Mouse (Mus musculus): ENCODE results near the gene Triap1. TPM values are rescaled to one million over a fixed set of nuclear protein-coding genes. Genes with fewer than 3 reads are reported as not detected.
A peak's percentile ranks its signal among the peaks of the same experiment; 100 is the strongest.
"Not testable (repeated sequence)": the region's sequence is repeated elsewhere in the genome, so short reads cannot be mapped to it uniquely, and the experiment has no call there.

Gene Triap1
- 18.7 and 19.6 TPM in 2 replicates for total RNA-seq (2017)

GRCm38 (mm10) chr5:115340577-115341313 is at the start of gene Triap1, which contains the start of gene Gatc:
Gene Triap1 (plus strand): TSS chr5:115341225.
Gene Gatc (minus strand): TSS chr5:115341178.
- peak; percentile 87 for ATAC-seq (replicated peaks; ENCODE audit: low read depth, poor library complexity, severe bottlenecking)

GRCm38 (mm10) chr5:115294173-115294572 is 46.9 kb upstream of the Triap1 start:
- ATAC-seq (replicated peaks; ENCODE audit: low read depth, poor library complexity, severe bottlenecking) = no peak

- ATAC-seq (replicated peaks; ENCODE audit: low read depth, poor library complexity, severe bottlenecking) = no peak
Observed at GRCm38 (mm10) chr5:115296347-115296746, 44.7 kb upstream of the Triap1 start.

- ATAC-seq (replicated peaks; ENCODE audit: low read depth, poor library complexity, severe bottlenecking) = peak; percentile 10; the same call in 1 of the 2 replicates
Observed at GRCm38 (mm10) chr5:115300035-115300744, 40.8 kb upstream of the Triap1 start.

GRCm38 (mm10) chr5:115300792-115301614 is 40.0 kb upstream of the Triap1 start, which contains the start of gene Dynll1:
Gene Dynll1 (minus strand): TSS chr5:115300999.
- peak; percentile 96 for ATAC-seq (replicated peaks; ENCODE audit: low read depth, poor library complexity, severe bottlenecking)

GRCm38 (mm10) chr5:115301615-115302014 is 39.4 kb upstream of the Triap1 start:
- no peak for ATAC-seq (replicated peaks; ENCODE audit: low read depth, poor library complexity, severe bottlenecking)

GRCm38 (mm10) chr5:115302190-115302589 is 38.8 kb upstream of the Triap1 start:
- ATAC-seq (replicated peaks; ENCODE audit: low read depth, poor library complexity, severe bottlenecking) = not testable (repeated sequence)

GRCm38 (mm10) chr5:115312354-115312753 is 28.7 kb upstream of the Triap1 start:
- no peak; the same call in 1 of the 2 replicates for ATAC-seq (replicated peaks; ENCODE audit: low read depth, poor library complexity, severe bottlenecking)

GRCm38 (mm10) chr5:115312816-115313667 is 28.0 kb upstream of the Triap1 start:
- ATAC-seq (replicated peaks; ENCODE audit: low read depth, poor library complexity, severe bottlenecking) = peak; percentile 93

GRCm38 (mm10) chr5:115313668-115313943 is 27.4 kb upstream of the Triap1 start:
- no peak for ATAC-seq (replicated peaks; ENCODE audit: low read depth, poor library complexity, severe bottlenecking)

- ATAC-seq (replicated peaks; ENCODE audit: low read depth, poor library complexity, severe bottlenecking) = no peak
Observed at GRCm38 (mm10) chr5:115316968-115317644, 23.9 kb upstream of the Triap1 start.

GRCm38 (mm10) chr5:115317645-115318328 is 23.2 kb upstream of the Triap1 start:
- no peak for ATAC-seq (replicated peaks; ENCODE audit: low read depth, poor library complexity, severe bottlenecking)

- peak; percentile 95 for ATAC-seq (replicated peaks; ENCODE audit: low read depth, poor library complexity, severe bottlenecking)
Observed at GRCm38 (mm10) chr5:115319004-115319940, 21.8 kb upstream of the Triap1 start.

- peak; percentile 27 for ATAC-seq (replicated peaks; ENCODE audit: low read depth, poor library complexity, severe bottlenecking)
Observed at GRCm38 (mm10) chr5:115326256-115326831, 14.7 kb upstream of the Triap1 start.

- peak; percentile 97 for ATAC-seq (replicated peaks; ENCODE audit: low read depth, poor library complexity, severe bottlenecking)
Observed at GRCm38 (mm10) chr5:115326875-115327609, 14.0 kb upstream of the Triap1 start, which contains the start of gene Srsf9. Gene Srsf9 (plus strand): TSS chr5:115327177.
